Mouse (Mus musculus) brown adipose tissue, adult 24 weeks (tissue): ENCODE measurements around the gene Olfr50. TPM values are rescaled to one million over a fixed set of nuclear protein-coding genes. Genes with fewer than 3 reads are reported as not detected.

Experiments used
- H3K27ac ChIP-seq: fragments of 200-500 bp; replicated peaks from 2 replicates; pipeline ENCODE4 v1.5.1; 2012; ENCODE audit warnings: low read depth, mild to moderate bottlenecking, low read length
- H3K4me1 ChIP-seq: fragments of 200-500 bp; 2 replicates; pipeline ENCODE4 v1.6.1; 2012; ENCODE audit warnings: low read length, mixed read lengths; ENCODE audit not compliant: control insufficient read depth, insufficient read depth, insufficient read length
- H3K4me3 ChIP-seq: fragments of 200-500 bp; 2 replicates; pipeline ENCODE4 v1.5.1; 2012; ENCODE audit warnings: low read depth, mild to moderate bottlenecking, low read length, moderate library complexity; ENCODE audit not compliant: insufficient read depth
- polyA plus RNA-seq: library from polyadenylated mRNA; stranded (reverse); fragments of >200 nt; gene quantifications from 2 replicates; pipeline ENCODE4 v1.2.4, GENCODE M21; 2012; ENCODE audit not compliant: missing spikeins, insufficient read depth, insufficient read length

The Olfr50 gene
- not detected in 2 replicates for polyA plus RNA-seq

DNA sequence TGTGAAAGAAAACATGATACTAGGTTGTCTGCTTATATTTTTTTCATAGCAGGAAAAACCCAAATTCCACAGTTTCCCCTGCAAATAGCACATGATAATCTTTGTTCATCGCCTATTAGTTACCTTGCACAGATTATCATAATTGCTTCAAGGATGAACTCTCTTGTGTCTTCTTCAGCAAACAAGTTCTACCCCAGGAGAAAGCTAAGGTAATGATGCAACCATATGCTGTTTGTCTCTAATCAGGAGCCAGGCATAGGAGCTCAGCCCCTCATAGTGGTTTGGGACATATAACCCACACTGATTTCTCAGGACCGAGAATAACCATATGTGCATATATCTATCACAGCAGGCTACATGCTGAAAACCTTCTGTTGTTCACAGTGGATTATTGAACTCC is at the start of gene Olfr50:
Gene Olfr50 (plus strand): TSS at position 301 of the 400 bp plus-strand sequence.
- Histone ChIP-seq H3K4me3 (no peak within 1 kb of the TSS), H3K4me1 (no peaks in the 10 kb centered on the region), H3K27ac (no peak within 1 kb of the TSS)

DNA sequence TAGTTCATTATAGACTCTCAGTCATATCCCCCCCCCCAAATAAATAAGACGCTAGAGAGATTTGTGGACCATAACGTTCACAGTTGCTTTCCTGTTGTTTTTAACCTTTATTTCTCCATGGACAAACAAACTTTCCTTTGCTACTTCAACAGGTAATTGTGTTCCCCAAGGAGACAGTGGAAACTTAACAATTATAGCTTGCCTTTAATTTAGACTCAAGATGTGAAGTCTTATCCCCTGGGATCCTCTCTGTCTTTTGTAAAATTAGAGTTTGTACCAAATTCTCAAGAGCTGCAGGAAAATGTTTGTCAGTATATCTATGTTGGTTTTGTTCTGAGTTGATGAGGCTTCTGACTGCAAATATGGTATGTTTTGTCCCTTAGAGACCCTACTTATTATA is 6.4 kb upstream of the Olfr50 start, which contains the start of gene Olfr348:
Gene Olfr348 (plus strand): TSS at position 301 of the 400 bp plus-strand sequence.
- Histone ChIP-seq H3K27ac (no peak within 1 kb of the TSS), H3K4me3 (no peak within 1 kb of the TSS), H3K4me1 (no peaks in the 10 kb centered on the region)

DNA sequence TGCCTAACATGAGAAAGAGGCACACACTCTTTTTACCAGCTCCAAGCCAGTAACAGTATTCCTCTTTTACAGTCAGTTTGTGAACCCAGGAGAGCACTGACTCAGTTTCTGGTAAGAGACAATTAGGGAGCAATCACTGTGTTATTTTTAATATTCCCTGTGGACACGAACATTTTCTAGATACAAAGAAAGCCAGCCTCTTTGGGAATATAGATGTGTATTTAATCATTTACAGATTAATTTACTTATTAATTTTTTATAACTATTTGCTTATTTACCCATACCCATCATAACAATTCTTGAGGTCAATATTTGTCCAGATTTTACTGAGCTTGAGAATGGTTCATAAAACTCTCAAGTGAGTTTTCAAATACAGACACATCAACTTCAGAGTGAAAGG is 26.6 kb downstream of the Olfr50 start, which contains the start of gene Olfr3:
Gene Olfr3 (minus strand): TSS at position 101 of the 400 bp plus-strand sequence.
- H3K4me1 ChIP-seq = no peaks in the 10 kb centered on the region
- H3K27ac ChIP-seq = no peak within 1 kb of the TSS
- H3K4me3 ChIP-seq = no peak within 1 kb of the TSS

DNA sequence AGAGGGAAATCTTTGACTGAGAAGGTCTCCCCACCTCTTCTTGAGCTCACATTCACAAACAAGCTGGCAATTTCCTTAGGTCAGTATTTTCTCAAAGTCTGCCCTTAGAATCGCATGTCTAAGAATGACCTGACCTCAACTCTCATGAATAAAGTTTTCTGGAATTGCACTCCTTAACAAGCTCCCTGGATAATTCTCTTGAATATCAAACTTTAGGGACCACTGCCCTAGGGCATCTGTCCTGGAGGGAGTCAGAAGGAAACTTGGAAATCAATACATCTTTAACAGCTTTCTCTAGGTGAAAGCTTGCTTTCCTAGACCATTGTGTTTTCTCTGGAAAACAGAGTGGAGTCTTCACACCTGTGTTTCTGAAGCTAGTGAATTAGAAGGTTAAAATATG is 55.7 kb downstream of the Olfr50 start, which contains the start of gene Olfr350:
Gene Olfr350 (plus strand): TSS at position 301 of the 400 bp plus-strand sequence.
- Histone ChIP-seq H3K4me1 (no peaks in the 10 kb centered on the region), H3K4me3 (no peak within 1 kb of the TSS), H3K27ac (no peak within 1 kb of the TSS)

Other genes starting within 250 kb of the Olfr50 start
- not detected in 2 replicates for gene Olfr344, start 223.9 kb upstream of the Olfr50 start, polyA plus RNA-seq
- gene Olfr345, start 150.5 kb upstream of the Olfr50 start, polyA plus RNA-seq = not detected in 2 replicates
- not detected in 2 replicates for gene Olfr346, start 104.8 kb upstream of the Olfr50 start, polyA plus RNA-seq
- gene Olfr347, start 58.6 kb upstream of the Olfr50 start, polyA plus RNA-seq = not detected in 2 replicates
- gene Olfr348, start 6.3 kb upstream of the Olfr50 start, polyA plus RNA-seq = not detected in 2 replicates
- gene Olfr3, start 26.5 kb downstream of the Olfr50 start, polyA plus RNA-seq = not detected in 2 replicates
- not detected in 2 replicates for gene Olfr350, start 55.8 kb downstream of the Olfr50 start, polyA plus RNA-seq
- gene Olfr351, start 72.1 kb downstream of the Olfr50 start, polyA plus RNA-seq = not detected in 2 replicates
- not detected in 2 replicates for gene Olfr352, start 77.9 kb downstream of the Olfr50 start, polyA plus RNA-seq
- not detected in 2 replicates for gene Olfr353, start 102.4 kb downstream of the Olfr50 start, polyA plus RNA-seq
- gene Olfr354, start 115.1 kb downstream of the Olfr50 start, polyA plus RNA-seq = not detected in 2 replicates
- not detected in 2 replicates for gene Olfr355, start 138.4 kb downstream of the Olfr50 start, polyA plus RNA-seq
- gene Olfr356, start 146.6 kb downstream of the Olfr50 start, polyA plus RNA-seq = not detected in 2 replicates
- not detected in 2 replicates for gene Olfr357, start 203.3 kb downstream of the Olfr50 start, polyA plus RNA-seq
- not detected in 2 replicates for gene Olfr358, start 218.8 kb downstream of the Olfr50 start, polyA plus RNA-seq